8 mouse cellular contexts compared by ENCODE assay signal in genomic region chr11:110537602-110538001, GRCm38 (mm10).
A peak's percentile ranks its signal among the peaks of the same experiment; 100 is the strongest.
DNase-seq lines count a peak whose midpoint lies in the region; ATAC-seq and TF ChIP-seq lines count a peak whose summit lies in the region.

No protein-coding gene starts in this region.

- TF ChIP-seq POLR2A in thymus, adult 2 months (IDR thresholded peaks at IDR 0.05; ENCODE audit: control insufficient read depth, extremely low read depth, insufficient read depth, low read length, poor library complexity), result no peak

- peak overlapping the region; percentile 46 for H3K4me2 ChIP-seq in forebrain, embryonic 16.5 days (ENCODE audit: low read length)
- peak overlapping the region; percentile 46 for H3K4me2 ChIP-seq in lung, embryonic 14.5 days

- TF ChIP-seq CTCF in G1E (IDR thresholded peaks at IDR 0.05; ENCODE audit: low read depth, low read length), result no peak
- peak; percentile 86 for TF ChIP-seq CTCF in layer of hippocampus, adult 2 months (conservative IDR thresholded peaks at IDR 0.05)
- TF ChIP-seq CTCF in lung, embryonic 14.5 days (IDR thresholded peaks at IDR 0.05; ENCODE audit: low read depth), result peak; percentile 88
- TF ChIP-seq CTCF in thymus, adult 2 months (IDR thresholded peaks at IDR 0.05; ENCODE audit: borderline replicate concordance, control insufficient read depth, extremely low read depth, insufficient read depth, low read length, poor library complexity), result no peak

- H3K4me3 ChIP-seq in G1E (ENCODE audit: low read depth, low read length), result no peak overlapping the region
- peak overlapping the region; percentile 15; the same call in 1 of the 2 replicates for H3K4me3 ChIP-seq in forebrain, embryonic 16.5 days (replicated peaks; ENCODE audit: low read length)
- H3K4me3 ChIP-seq in layer of hippocampus, adult 2 months, result peak overlapping the region; percentile 32; the same call in 1 of the 2 replicates
- H3K4me3 ChIP-seq in lung, embryonic 14.5 days (ENCODE audit: low read depth, low read length), result no peak overlapping the region
- no peak overlapping the region for H3K4me3 ChIP-seq in thymus, adult 2 months (ENCODE audit: control insufficient read depth, insufficient read depth, low read length)

- H3K9ac ChIP-seq in forebrain, embryonic 16.5 days (replicated peaks; ENCODE audit: low read depth, low read length), result 0 out of 2 replicates have a peak overlapping the region, but pooled peaks have one; percentile 23
- no peak overlapping the region for H3K9ac ChIP-seq in lung, embryonic 14.5 days

- no peaks in the 10 kb centered on the region for H3K36me3 ChIP-seq in G1E (replicated peaks)
- H3K36me3 ChIP-seq in forebrain, embryonic 16.5 days (ENCODE audit: control insufficient read depth, insufficient read depth), result no peaks in the 10 kb centered on the region
- no peaks in the 10 kb centered on the region for H3K36me3 ChIP-seq in lung, embryonic 14.5 days (ENCODE audit: insufficient read depth)
- H3K36me3 ChIP-seq in thymus, adult 2 months (ENCODE audit: control insufficient read depth, insufficient read depth, low read length), result no peaks in the 10 kb centered on the region

- no peak overlapping the region for H3K27ac ChIP-seq in forebrain, embryonic 16.5 days (ENCODE audit: low read length)
- no peak overlapping the region for H3K27ac ChIP-seq in layer of hippocampus, adult 2 months
- H3K27ac ChIP-seq in lung, embryonic 14.5 days (ENCODE audit: low read depth), result no peak overlapping the region
- no peak overlapping the region for H3K27ac ChIP-seq in thymus, adult 2 months (ENCODE audit: control insufficient read depth, insufficient read depth, low read length)

- peak; percentile 34; the same call in 1 of the 2 replicates for ATAC-seq in G1E (ENCODE audit: extremely low read depth, insufficient number of reproducible peaks, low FRiP score, poor library complexity, severe bottlenecking)
- peak; percentile 76 for ATAC-seq in forebrain, embryonic 16.5 days
- ATAC-seq in lung, embryonic 14.5 days (ENCODE audit: insufficient read depth), result peak; percentile 73
- peak; percentile 78 for ATAC-seq in neutrophil, adult 5-6 weeks (ENCODE audit: extremely low read depth, insufficient number of reproducible peaks, low FRiP score, poor library complexity, severe bottlenecking)

- WGBS in forebrain, embryonic 16.5 days, result 8% methylated on average over 15 of the region's 15 CpGs
- 6% methylated on average over 15 of the region's 15 CpGs for WGBS in lung, embryonic 14.5 days
- WGBS in thymus, adult 2 months, result 4% methylated on average over 15 of the region's 15 CpGs

- intact Hi-C loops in heart, postnatal 36 days (cut with DNase I), result loop anchor here (1.0 to 5.0 kb wide), 5 partner anchors 35 to 995 kb away; no protein-coding TSS in a partner anchor

- H3K4me1 ChIP-seq in G1E (ENCODE audit: insufficient read depth, low read depth, low read length), result no peaks in the 10 kb centered on the region
- H3K4me1 ChIP-seq in forebrain, embryonic 16.5 days (replicated peaks; ENCODE audit: control insufficient read depth, insufficient read depth, low read length), result 0 out of 2 replicates have a peak, but pooled peaks cover 2% of the 10 kb centered on the region
- H3K4me1 ChIP-seq in lung, embryonic 14.5 days (ENCODE audit: insufficient read depth), result no peaks in the 10 kb centered on the region
- H3K4me1 ChIP-seq in thymus, adult 2 months (replicated peaks; ENCODE audit: control insufficient read depth, insufficient read depth, low read length), result no peaks in the 10 kb centered on the region

- H3K27me3 ChIP-seq in G1E (ENCODE audit: insufficient read depth, low read length), result no peaks in the 10 kb centered on the region
- H3K27me3 ChIP-seq in forebrain, embryonic 16.5 days (replicated peaks; ENCODE audit: control insufficient read depth, insufficient read depth, low read length), result no peaks in the 10 kb centered on the region
- no peaks in the 10 kb centered on the region for H3K27me3 ChIP-seq in lung, embryonic 14.5 days (ENCODE audit: insufficient read depth, low read length)
- H3K27me3 ChIP-seq in thymus, adult 2 months (ENCODE audit: control insufficient read depth, insufficient read depth, low read length), result no peaks in the 10 kb centered on the region

- no peak for DNase-seq in G1E (ENCODE audit: low spot score)
- peak; percentile 18 for DNase-seq in cerebellum, adult 11-12 months
- peak; percentile 76 to 78 for DNase-seq in heart, postnatal 36 days
- DNase-seq in layer of hippocampus, adult 2 months (ENCODE audit: low spot score in 2 of 2), result peak; percentile 75 to 83
- DNase-seq in lung, embryonic 14.5 days, result peak; percentile 95
- DNase-seq in thymus, adult 2 months, result peak; percentile 58

- peaks cover 32% of the 10 kb centered on the region for H3K9me3 ChIP-seq in G1E (replicated peaks)
- H3K9me3 ChIP-seq in forebrain, embryonic 16.5 days (ENCODE audit: control insufficient read depth, low read length), result no peaks in the 10 kb centered on the region
- no peaks in the 10 kb centered on the region for H3K9me3 ChIP-seq in lung, embryonic 14.5 days (ENCODE audit: low read depth, low read length)

Comparison
In these comparisons a context has a peak if more than half of its experiments do, and no peak if none do; other contexts are left out.
1. H3K4me3 ChIP-seq: peak in forebrain, embryonic 16.5 days (single experiment) and layer of hippocampus, adult 2 months (single experiment); none in G1E (single experiment), lung, embryonic 14.5 days (single experiment) and thymus, adult 2 months (single experiment).
2. CTCF ChIP-seq: peak in layer of hippocampus, adult 2 months (single experiment) and lung, embryonic 14.5 days (single experiment); none in G1E (single experiment) and thymus, adult 2 months (single experiment).
3. Peak in every context shown above with its lines, with median percentiles within 50 percentile points of each other: ATAC-seq.